Mouse (Mus musculus): Measurements from ENCODE around the gene Gm16253.

- TF ChIP-seq CTCF (IDR thresholded peaks at IDR 0.05) (peak; percentile 46), POLR2A (IDR thresholded peaks at IDR 0.05; ENCODE audit: insufficient read depth, low read depth, low read length) (peak; percentile 72), EP300 (IDR thresholded peaks at IDR 0.05; ENCODE audit: insufficient read depth, low read depth, low read length) (peak; percentile 92; the same call in 1 of the 2 replicates)
Measured at GRCm38 (mm10) chr3:96576690-96577541, at the start of gene Gm16253.
